ENCODE assay signal across 27 mouse cellular contexts in the genomic region with DNA sequence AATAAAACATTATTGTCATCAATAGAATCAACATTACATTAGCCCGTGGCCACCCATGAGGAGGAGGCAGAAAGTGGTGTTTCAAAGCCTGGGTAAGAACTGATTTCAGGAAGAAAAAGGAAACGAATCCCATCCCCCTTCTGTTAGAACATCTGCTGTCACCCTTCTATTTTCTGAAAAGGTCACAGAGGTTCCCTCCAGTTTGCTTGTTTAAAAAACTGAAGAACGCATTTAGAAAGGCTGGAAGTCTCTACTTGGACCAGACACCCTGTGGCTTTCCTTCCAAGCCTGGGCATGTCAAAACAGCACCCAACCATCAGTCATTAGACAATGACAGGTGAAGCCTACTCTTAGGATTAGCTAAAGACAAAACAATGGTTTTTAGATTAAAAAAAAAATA. TPM values are rescaled to one million over a fixed set of nuclear protein-coding genes. Genes with fewer than 3 reads are reported as not detected.
DNase-seq lines count a peak whose midpoint lies in the region; ATAC-seq and TF ChIP-seq lines count a peak whose summit lies in the region.
"Had no signal": no experiment of that assay in that cellular context is flagged by ENCODE, and none has a peak within 500 bp of the region (broad histone marks: within the 10 kb centered on the region; RNA-seq: fewer than 3 reads in every experiment).

No protein-coding gene starts in this region.

- no peaks in the 10 kb centered on the region for H3K9me3 ChIP-seq in forebrain, embryonic 12.5 days
- H3K9me3 ChIP-seq in forebrain, embryonic 14.5 days (replicated peaks; ENCODE audit: control insufficient read depth, low read length) = no peaks in the 10 kb centered on the region
- H3K9me3 ChIP-seq: embryonic facial prominence, embryonic 13.5 days; forebrain, embryonic 13.5 days; limb, embryonic 15.5 days; liver, embryonic 15.5 days; midbrain, embryonic 13.5 days had no signal

- peaks cover 70% of the 10 kb centered on the region for H3K79me2 ChIP-seq in myocyte (ENCODE audit: control insufficient read depth, insufficient read depth)

- DNase-seq in forebrain, embryonic 14.5 days (ENCODE audit: low spot score) = no peak
- DNase-seq in lung, postnatal 36 days = peak; percentile 10
- no peak for DNase-seq in lung, postnatal 25 days (ENCODE audit: low spot score)
- DNase-seq in brain, embryonic 14.5 days (ENCODE audit: low read depth) = peak; percentile 18
- no peak for DNase-seq in ovary, postnatal 36 days (ENCODE audit: low spot score)
- DNase-seq: adrenal gland, adult 2 months; cerebellum, adult 8-10 months; cerebellum, postnatal 36 days; heart, postnatal 10 days; kidney, adult 11 months; left cerebral cortex, postnatal 4 days; thymus, adult 2 months; thymus, postnatal 4 days had no signal

- TF ChIP-seq CTCF in brain, embryonic 14.5 days (IDR thresholded peaks at IDR 0.05; ENCODE audit: borderline replicate concordance, extremely low read depth, insufficient read depth, insufficient read length) = no peak

- no peak for TF ChIP-seq POLR2A in brain, embryonic 14.5 days (IDR thresholded peaks at IDR 0.05; ENCODE audit: borderline replicate concordance, extremely low read depth, insufficient read depth, insufficient read length, poor library complexity, severe bottlenecking)
- no peak for TF ChIP-seq POLR2A in myocyte (IDR thresholded peaks at IDR 0.05; ENCODE audit: insufficient read length, low read depth)

- H3K27ac ChIP-seq in forebrain, embryonic 12.5 days = no peak overlapping the region
- no peak overlapping the region for H3K27ac ChIP-seq in forebrain, embryonic 14.5 days (ENCODE audit: low read depth, low read length)
- H3K27ac ChIP-seq: forebrain, embryonic 13.5 days; kidney, postnatal 0 days; left cerebral cortex, adult 2 months; limb, embryonic 15.5 days; liver, embryonic 15.5 days; midbrain, embryonic 13.5 days; stomach, postnatal 0 days had no signal

- H3ac ChIP-seq in myocyte (ENCODE audit: control insufficient read depth, insufficient read length) = no peak overlapping the region

- H3K27me3 ChIP-seq in forebrain, embryonic 12.5 days = no peaks in the 10 kb centered on the region
- no peaks in the 10 kb centered on the region for H3K27me3 ChIP-seq in forebrain, embryonic 14.5 days (replicated peaks; ENCODE audit: control insufficient read depth, insufficient read depth, low read length)
- H3K27me3 ChIP-seq in myocyte (ENCODE audit: control insufficient read depth, insufficient read depth, insufficient read length) = no peaks in the 10 kb centered on the region
- H3K27me3 ChIP-seq: embryonic facial prominence, embryonic 13.5 days; forebrain, embryonic 13.5 days; limb, embryonic 15.5 days; liver, embryonic 15.5 days; midbrain, embryonic 13.5 days; Patski had no signal

- no peak overlapping the region for H3K4me3 ChIP-seq in forebrain, embryonic 12.5 days (replicated peaks)
- no peak overlapping the region for H3K4me3 ChIP-seq in forebrain, embryonic 14.5 days (ENCODE audit: low read depth, low read length)
- no peak overlapping the region for H3K4me3 ChIP-seq in myocyte
- H3K4me3 ChIP-seq: embryonic facial prominence, embryonic 13.5 days; erythroblast, embryonic 14.5 days; forebrain, embryonic 13.5 days; left cerebral cortex, adult 2 months; limb, embryonic 15.5 days; liver, embryonic 15.5 days; midbrain, embryonic 13.5 days had no signal

- peaks cover 11% of the 10 kb centered on the region for H3K4me1 ChIP-seq in forebrain, embryonic 12.5 days
- no peaks in the 10 kb centered on the region; the same call in 1 of the 2 replicates for H3K4me1 ChIP-seq in forebrain, embryonic 14.5 days (ENCODE audit: control insufficient read depth, insufficient read depth, low read length)

- WGBS in forebrain, embryonic 12.5 days = 20% methylated on average over 3 of the region's 3 CpGs
- 26% methylated on average over 3 of the region's 3 CpGs for WGBS in forebrain, embryonic 14.5 days

- no peak overlapping the region for H3K9ac ChIP-seq in forebrain, embryonic 12.5 days
- no peak overlapping the region for H3K9ac ChIP-seq in forebrain, embryonic 14.5 days (ENCODE audit: low read length)
- H3K9ac ChIP-seq: embryonic facial prominence, embryonic 13.5 days; forebrain, embryonic 13.5 days; limb, embryonic 15.5 days; liver, embryonic 15.5 days; midbrain, embryonic 13.5 days had no signal

- H3K4me2 ChIP-seq in forebrain, embryonic 12.5 days = no peak overlapping the region
- no peak overlapping the region for H3K4me2 ChIP-seq in forebrain, embryonic 14.5 days (ENCODE audit: low read length)
- peak overlapping the region; percentile 21 for H3K4me2 ChIP-seq in myocyte (ENCODE audit: low read depth)
- H3K4me2 ChIP-seq: embryonic facial prominence, embryonic 13.5 days; forebrain, embryonic 13.5 days; heart, embryonic 11.5 days; limb, embryonic 15.5 days; liver, embryonic 15.5 days; midbrain, embryonic 13.5 days had no signal

- ATAC-seq in forebrain, embryonic 12.5 days (ENCODE audit: low FRiP score) = 0 out of 2 replicates have a peak, but pooled peaks have one; percentile 7
- no peak for ATAC-seq in forebrain, embryonic 14.5 days
- ATAC-seq: CD4-positive, CD25-positive, alpha-beta regulatory T cell, adult 4 months; forebrain, embryonic 13.5 days; Patski had no signal

- H3K36me3 ChIP-seq in forebrain, embryonic 12.5 days (replicated peaks) = no peaks in the 10 kb centered on the region
- no peaks in the 10 kb centered on the region for H3K36me3 ChIP-seq in forebrain, embryonic 14.5 days (ENCODE audit: control insufficient read depth, insufficient read depth, low read length)
- no peaks in the 10 kb centered on the region for H3K36me3 ChIP-seq in myocyte (ENCODE audit: control insufficient read depth, insufficient read depth)
- H3K36me3 ChIP-seq: embryonic facial prominence, embryonic 13.5 days; limb, embryonic 15.5 days; liver, embryonic 15.5 days; midbrain, embryonic 13.5 days had no signal

TF ChIP-seq in myocyte, 11 proteins besides CTCF, POLR2A, EP300 and RAD21:
- TF ChIP-seq TCF12 (IDR thresholded peaks at IDR 0.05; ENCODE audit: insufficient read depth, poor library complexity, severe bottlenecking) = no peak
- peak; percentile 32 to 51 (median 41) for TF ChIP-seq MYOD1 (IDR thresholded peaks at IDR 0.05; ENCODE audit: control insufficient read depth in 1 of 3, insufficient read length in 2 of 3, low read depth in 2 of 3)
- TF ChIP-seq E2F4 (IDR thresholded peaks at IDR 0.05; ENCODE audit: insufficient read depth) = no peak
- no peak for TF ChIP-seq TCF3 (IDR thresholded peaks at IDR 0.05; ENCODE audit: insufficient read length, low read depth)
TF ChIP-seq in myocyte: peak in this region for 1.

RNA-seq across cellular contexts. Expression of gene Arhgap42, which starts 40.3 kb away (rescaled TPM):
- 21.4 and 26.0 TPM in 2 replicates for polyA plus RNA-seq in forebrain, embryonic 12.5 days (2016; fragmentation: Nextera tagmentation; extraction: Ambion mirVana)
- 12.3 and 15.9 TPM in 2 replicates for polyA plus RNA-seq in forebrain, embryonic 14.5 days (2014; fragmentation: Nextera tagmentation; extraction: Ambion mirVana)
- 7.4 and 9.7 TPM in 2 replicates for polyA plus RNA-seq in brain, embryonic 14.5 days (2012; rRNA removed)
- polyA plus RNA-seq in myocyte (2012; fragmentation: generic; extraction: Trizol) = 8.3 TPM
- polyA plus RNA-seq: CD4-positive, CD25-positive, alpha-beta regulatory T cell, adult 4 months had no signal

Comparison
In these comparisons a context has a peak if more than half of its experiments do, and no peak if none do; other contexts are left out.
1. DNase-seq: peak in lung, postnatal 36 days (single experiment) and brain, embryonic 14.5 days (single experiment); none in forebrain, embryonic 14.5 days (single experiment), lung, postnatal 25 days (single experiment) and ovary, postnatal 36 days (single experiment).